Mouse (Mus musculus): ENCODE results near the gene Olfr715.
"Not testable (repeated sequence)": the region's sequence is repeated elsewhere in the genome, so short reads cannot be mapped to it uniquely, and the experiment has no call there.

- TF ChIP-seq CTCF, EP300 (IDR thresholded peaks at IDR 0.05; ENCODE audit: low read depth): not testable (repeated sequence)
Measured at GRCm38 (mm10) chr7:107110269-107110668, 20.6 kb downstream of the Olfr715 start, which contains the start of gene Olfr715b.
